Mouse (Mus musculus): Measurements from ENCODE around the gene Gm17509. TPM values are rescaled to one million over a fixed set of nuclear protein-coding genes. Genes with fewer than 3 reads are reported as not detected.
"Not testable (repeated sequence)": the region's sequence is repeated elsewhere in the genome, so short reads cannot be mapped to it uniquely, and the experiment has no call there.

Gene Gm17509
- polyA plus RNA-seq, 1 experiment from 2014 or later, result not detected

GRCm38 (mm10) chr13:117192161-117192560, 28.7 kb downstream of the Gm17509 start:
- no peaks in the 10 kb centered on the region for H3K36me3 ChIP-seq (ENCODE audit: control insufficient read depth, insufficient read depth, low read length)
- ATAC-seq (ENCODE audit: low FRiP score, low TSS enrichment), result no peak
- no peak overlapping the region for H3K9ac ChIP-seq (ENCODE audit: low read length)
- no peaks in the 10 kb centered on the region for H3K9me3 ChIP-seq (ENCODE audit: control insufficient read depth, low read length)
- H3K4me3 ChIP-seq (ENCODE audit: low read depth, low read length), result no peak overlapping the region
- 91% methylated on average over 5 of the region's 5 CpGs for WGBS
- H3K4me2 ChIP-seq (replicated peaks; ENCODE audit: low read depth), result no peak overlapping the region
- H3K27me3 ChIP-seq (ENCODE audit: control insufficient read depth, insufficient read depth, low read length), result no peaks in the 10 kb centered on the region
- no peaks in the 10 kb centered on the region for H3K4me1 ChIP-seq (replicated peaks; ENCODE audit: control insufficient read depth, insufficient read depth)
- TF ChIP-seq CTCF (IDR thresholded peaks at IDR 0.05; ENCODE audit: low read depth) (no peak), EP300 (optimal IDR thresholded peaks at IDR 0.05) (no peak)
- H3K27ac ChIP-seq (replicated peaks), result no peak overlapping the region
- no peak for DNase-seq (ENCODE audit: low spot score)

DNA sequence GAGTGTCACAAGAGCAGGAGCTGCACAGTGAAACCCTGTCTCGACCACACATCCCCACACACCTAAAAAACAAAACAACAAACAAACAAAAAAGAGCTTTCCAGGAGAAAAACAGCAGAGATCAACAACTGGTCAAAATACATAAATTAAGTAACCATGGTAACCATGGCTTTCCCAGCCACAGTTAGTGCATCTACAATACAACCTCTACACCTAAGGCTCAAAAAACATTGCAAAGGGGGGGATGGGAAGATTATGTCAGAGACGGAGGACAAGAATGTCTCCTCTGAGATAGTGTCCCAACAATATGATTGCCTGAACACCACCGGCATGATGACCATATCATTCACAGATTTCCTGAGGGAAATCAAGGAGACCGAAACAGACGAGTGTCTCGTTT, 35.5 kb downstream of the Gm17509 start:
- H3K4me2 ChIP-seq (replicated peaks; ENCODE audit: low read depth), result no peak overlapping the region
- H3K4me1 ChIP-seq (replicated peaks; ENCODE audit: control insufficient read depth, insufficient read depth), result no peaks in the 10 kb centered on the region
- DNase-seq (ENCODE audit: low spot score), result no peak
- 81% methylated on average over 6 of the region's 6 CpGs for WGBS
- no peak overlapping the region for H3K27ac ChIP-seq (replicated peaks)
- H3K36me3 ChIP-seq (ENCODE audit: control insufficient read depth, insufficient read depth, low read length), result no peaks in the 10 kb centered on the region
- H3K4me3 ChIP-seq (ENCODE audit: low read depth, low read length), result no peak overlapping the region
- no peak overlapping the region for H3K9ac ChIP-seq (ENCODE audit: low read length)
- no peaks in the 10 kb centered on the region for H3K9me3 ChIP-seq (ENCODE audit: control insufficient read depth, low read length)
- no peak for TF ChIP-seq CTCF (IDR thresholded peaks at IDR 0.05; ENCODE audit: low read depth)
- no peak for TF ChIP-seq EP300 (optimal IDR thresholded peaks at IDR 0.05)
- no peaks in the 10 kb centered on the region for H3K27me3 ChIP-seq (ENCODE audit: control insufficient read depth, insufficient read depth, low read length)
- ATAC-seq (ENCODE audit: low FRiP score, low TSS enrichment), result no peak

- H3K4me1 ChIP-seq (replicated peaks; ENCODE audit: control insufficient read depth, insufficient read depth), result no peaks in the 10 kb centered on the region
- ATAC-seq (ENCODE audit: low FRiP score, low TSS enrichment) (no peak), DNase-seq (ENCODE audit: low spot score) (no peak)
- H3K27ac ChIP-seq (replicated peaks), result no peak overlapping the region
- WGBS, result 64% methylated on average over 6 of the region's 6 CpGs
- no peak for TF ChIP-seq CTCF (IDR thresholded peaks at IDR 0.05; ENCODE audit: low read depth)
- no peak for TF ChIP-seq EP300 (optimal IDR thresholded peaks at IDR 0.05)
- no peaks in the 10 kb centered on the region for H3K36me3 ChIP-seq (ENCODE audit: control insufficient read depth, insufficient read depth, low read length)
- no peaks in the 10 kb centered on the region for H3K9me3 ChIP-seq (ENCODE audit: control insufficient read depth, low read length)
- no peak overlapping the region for H3K4me3 ChIP-seq (ENCODE audit: low read depth, low read length)
- no peaks in the 10 kb centered on the region for H3K27me3 ChIP-seq (ENCODE audit: control insufficient read depth, insufficient read depth, low read length)
- H3K9ac ChIP-seq (ENCODE audit: low read length), result no peak overlapping the region
- no peak overlapping the region for H3K4me2 ChIP-seq (replicated peaks; ENCODE audit: low read depth)
Observed at GRCm38 (mm10) chr13:117183288-117183687, 37.6 kb downstream of the Gm17509 start.

- not testable (repeated sequence) for H3K27me3 ChIP-seq (ENCODE audit: control insufficient read depth, insufficient read depth, low read length); H3K27ac ChIP-seq (replicated peaks); H3K4me3 ChIP-seq (ENCODE audit: low read depth, low read length); DNase-seq (ENCODE audit: low spot score); H3K9me3 ChIP-seq (ENCODE audit: control insufficient read depth, low read length); H3K4me2 ChIP-seq (replicated peaks; ENCODE audit: low read depth); H3K9ac ChIP-seq (ENCODE audit: low read length); H3K36me3 ChIP-seq (ENCODE audit: control insufficient read depth, insufficient read depth, low read length); ATAC-seq (ENCODE audit: low FRiP score, low TSS enrichment); H3K4me1 ChIP-seq (replicated peaks; ENCODE audit: control insufficient read depth, insufficient read depth)
- WGBS, result 87% methylated on average over 3 of the region's 3 CpGs
Observed at GRCm38 (mm10) chr13:117180912-117181311, 40.0 kb downstream of the Gm17509 start.

Other genes with a start within 250 kb of the Gm17509 start
- 6.1 and 6.7 TPM in 2 replicates for gene Parp8, start 195.5 kb downstream of the Gm17509 start, polyA plus RNA-seq (2015; fragmentation: Nextera tagmentation; extraction: Ambion mirVana)
- gene Emb, start 12.5 kb downstream of the Gm17509 start, polyA plus RNA-seq (2015; fragmentation: Nextera tagmentation; extraction: Ambion mirVana), result 9.6 and 10.8 TPM in 2 replicates